Mouse (Mus musculus): ENCODE measurements around the gene Fut11.

GRCm38 (mm10) chr14:20695761-20696520 lies 1.2 kb downstream of the Fut11 start:
- TF ChIP-seq CTCF (IDR thresholded peaks at IDR 0.05; ENCODE audit: low read depth) (no peak), EP300 (optimal IDR thresholded peaks at IDR 0.05) (no peak)

All from stomach, postnatal 0 days (tissue).